Mouse (Mus musculus): ENCODE measurements around the gene Mageh1. TPM values are rescaled to one million over a fixed set of nuclear protein-coding genes. Genes with fewer than 3 reads are reported as not detected.

Gene Mageh1
- polyA plus RNA-seq, 1 experiment from 2014 or later, result 79.8 TPM

Other genes with a start within 250 kb of the Mageh1 start
- gene Usp51, start 31.1 kb downstream of the Mageh1 start, polyA plus RNA-seq (2016; fragmentation: Nextera tagmentation; extraction: Ambion mirVana), result 2.0 and 2.3 TPM in 2 replicates
- gene Foxr2, start 81.2 kb upstream of the Mageh1 start, polyA plus RNA-seq (2016; fragmentation: Nextera tagmentation; extraction: Ambion mirVana), result 0.12 TPM in 1 of 2 replicates, not detected in the other
- gene Rragb, start 102.4 kb upstream of the Mageh1 start, polyA plus RNA-seq (2016; fragmentation: Nextera tagmentation; extraction: Ambion mirVana), result 3.6 and 3.8 TPM in 2 replicates
- gene Klf8, start 199.9 kb upstream of the Mageh1 start, polyA plus RNA-seq (2016; fragmentation: Nextera tagmentation; extraction: Ambion mirVana), result 4.5 and 5.3 TPM in 2 replicates